Mouse (Mus musculus) thymus, postnatal 14 days (tissue): Measurements from ENCODE around the gene Serpina3i.

Experiments used
- DNase-seq: peaks from one replicate; pipeline ENCODE4 v3.0.0; 2021

The Serpina3i gene

DNA sequence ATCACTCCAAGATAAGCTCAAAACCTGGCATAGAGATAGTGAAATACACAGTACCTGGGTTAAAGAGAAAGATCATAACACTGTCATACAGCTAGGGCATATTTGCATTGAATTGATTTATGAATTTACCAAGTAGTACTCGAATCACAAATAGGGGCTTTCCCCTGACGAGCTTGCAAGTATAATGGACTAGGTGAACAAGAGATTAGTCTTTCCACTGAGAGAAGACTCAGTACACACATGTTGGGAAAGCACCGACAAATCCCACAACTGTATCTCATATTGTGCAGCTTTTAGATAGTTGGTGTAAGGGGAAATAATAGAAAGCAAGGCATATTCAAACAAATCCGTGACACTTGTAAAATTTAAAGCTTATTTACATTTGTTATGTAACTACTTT lies 43.1 kb downstream of the Serpina3i start:
- DNase-seq: no peak

DNA sequence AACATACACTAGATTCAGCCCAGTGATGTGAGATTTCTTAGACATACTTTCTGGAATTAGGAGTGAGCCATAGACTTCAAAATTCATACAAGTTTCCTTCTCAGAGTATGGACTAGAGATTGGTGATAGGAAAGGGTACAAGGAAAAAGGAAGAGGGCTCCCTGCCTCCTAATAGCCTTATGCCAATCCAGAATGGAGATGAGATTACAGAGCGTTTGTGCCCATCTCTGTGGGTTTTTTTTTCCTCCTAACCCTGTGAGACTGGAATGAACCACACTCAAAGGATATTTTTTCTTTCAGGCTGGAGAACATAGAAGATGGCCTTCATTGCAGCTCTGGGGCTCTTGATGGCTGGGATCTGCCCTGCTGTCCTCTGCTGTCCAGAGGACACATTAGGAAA lies 51.3 kb downstream of the Serpina3i start, which contains the start of gene Serpina3j:
Gene Serpina3j, plus strand, starts transcription at position 301 of the 400 bp plus-strand sequence.
- DNase-seq: no peak
